Comparison of ENCODE assay signal across 13 mouse cellular contexts in genomic region chr17:9882639-9883226, GRCm38 (mm10).
DNase-seq lines count a peak whose midpoint lies in the region; ATAC-seq and TF ChIP-seq lines count a peak whose summit lies in the region.
"Had no signal": no experiment of that assay in that cellular context is flagged by ENCODE, and none has a peak within 500 bp of the region (broad histone marks: within the 10 kb centered on the region; RNA-seq: fewer than 3 reads in every experiment).

No protein-coding gene starts in this region.

- TF ChIP-seq CTCF in hindbrain, postnatal 0 days (IDR thresholded peaks at IDR 0.05; ENCODE audit: low read depth) = no peak

- no peak overlapping the region for H3K4me3 ChIP-seq in midbrain, embryonic 10.5 days
- no peak overlapping the region for H3K4me3 ChIP-seq in midbrain, embryonic 16.5 days (ENCODE audit: low read depth, low read length)
- no peak overlapping the region for H3K4me3 ChIP-seq in forebrain, embryonic 14.5 days (ENCODE audit: low read depth, low read length)
- no peak overlapping the region for H3K4me3 ChIP-seq in hindbrain, postnatal 0 days (ENCODE audit: low read length)

- no peaks in the 10 kb centered on the region for H3K27me3 ChIP-seq in midbrain, embryonic 10.5 days (ENCODE audit: low read depth, poor library complexity, severe bottlenecking)
- no peaks in the 10 kb centered on the region for H3K27me3 ChIP-seq in midbrain, embryonic 16.5 days (ENCODE audit: control insufficient read depth, insufficient read depth, low read depth, low read length)
- no peaks in the 10 kb centered on the region for H3K27me3 ChIP-seq in forebrain, embryonic 14.5 days (replicated peaks; ENCODE audit: control insufficient read depth, insufficient read depth, low read length)
- H3K27me3 ChIP-seq in hindbrain, postnatal 0 days (ENCODE audit: insufficient read depth, low read length) = no peaks in the 10 kb centered on the region
- H3K27me3 ChIP-seq: CH12.LX had no signal

- peak; percentile 53 for DNase-seq in midbrain, embryonic 10.5 days (ENCODE audit: low spot score)
- peak; percentile 63 for DNase-seq in forebrain, embryonic 14.5 days (ENCODE audit: low spot score)
- peak; percentile 45 for DNase-seq in hindbrain, postnatal 0 days (ENCODE audit: low spot score)
- peak; percentile 88 for DNase-seq in retina, embryonic 14.5 days (ENCODE audit: low spot score)
- DNase-seq in kidney, adult 9 months = no peak
- no peak for DNase-seq in kidney, postnatal 10 days
- no peak for DNase-seq in adrenal gland, postnatal 10 days
- DNase-seq: cerebellum, postnatal 25 days; lung, postnatal 14 days; right cerebral cortex, adult 18-20 months; thymus, postnatal 36 days had no signal

- H3K9ac ChIP-seq in midbrain, embryonic 16.5 days (ENCODE audit: low read depth, low read length) = no peak overlapping the region
- H3K9ac ChIP-seq in forebrain, embryonic 14.5 days (ENCODE audit: low read length) = no peak overlapping the region
- no peak overlapping the region for H3K9ac ChIP-seq in hindbrain, postnatal 0 days (replicated peaks; ENCODE audit: low read length)

- no peak for ATAC-seq in midbrain, embryonic 16.5 days
- ATAC-seq in forebrain, embryonic 14.5 days = no peak
- no peak for ATAC-seq in hindbrain, postnatal 0 days

- no peak overlapping the region for H3K4me2 ChIP-seq in midbrain, embryonic 16.5 days (ENCODE audit: low read length)
- H3K4me2 ChIP-seq in forebrain, embryonic 14.5 days (ENCODE audit: low read length) = no peak overlapping the region
- H3K4me2 ChIP-seq in hindbrain, postnatal 0 days (ENCODE audit: low read depth, low read length) = no peak overlapping the region

- H3K36me3 ChIP-seq in midbrain, embryonic 10.5 days = no peaks in the 10 kb centered on the region
- no peaks in the 10 kb centered on the region for H3K36me3 ChIP-seq in midbrain, embryonic 16.5 days (ENCODE audit: control insufficient read depth, insufficient read depth, low read length)
- no peaks in the 10 kb centered on the region for H3K36me3 ChIP-seq in forebrain, embryonic 14.5 days (ENCODE audit: control insufficient read depth, insufficient read depth, low read length)
- H3K36me3 ChIP-seq in hindbrain, postnatal 0 days (ENCODE audit: insufficient read depth, low read length) = no peaks in the 10 kb centered on the region

- WGBS in midbrain, embryonic 10.5 days = 31% methylated on average over 9 of the region's 9 CpGs
- 15% methylated on average over 9 of the region's 9 CpGs for WGBS in midbrain, embryonic 16.5 days
- 15% methylated on average over 9 of the region's 9 CpGs for WGBS in forebrain, embryonic 14.5 days
- whole genome bisulfite sequencing in hindbrain, postnatal 0 days = 28% methylated on average over 9 of the region's 9 CpGs

- H3K4me1 ChIP-seq in midbrain, embryonic 10.5 days = peaks cover 76% of the 10 kb centered on the region
- peaks cover 6% of the 10 kb centered on the region for H3K4me1 ChIP-seq in midbrain, embryonic 16.5 days (ENCODE audit: control insufficient read depth, insufficient read depth, low read length)
- peaks cover 29% of the 10 kb centered on the region for H3K4me1 ChIP-seq in forebrain, embryonic 14.5 days (ENCODE audit: control insufficient read depth, insufficient read depth, low read length)
- no peaks in the 10 kb centered on the region for H3K4me1 ChIP-seq in hindbrain, postnatal 0 days (ENCODE audit: insufficient read depth, low read length)

- H3K9me3 ChIP-seq in midbrain, embryonic 10.5 days (replicated peaks) = no peaks in the 10 kb centered on the region
- H3K9me3 ChIP-seq in midbrain, embryonic 16.5 days (replicated peaks; ENCODE audit: control insufficient read depth, low read length, poor library complexity, severe bottlenecking) = no peaks in the 10 kb centered on the region
- no peaks in the 10 kb centered on the region for H3K9me3 ChIP-seq in forebrain, embryonic 14.5 days (replicated peaks; ENCODE audit: control insufficient read depth, low read length)
- H3K9me3 ChIP-seq in hindbrain, postnatal 0 days (ENCODE audit: low read length) = no peaks in the 10 kb centered on the region

- H3K27ac ChIP-seq in midbrain, embryonic 10.5 days (replicated peaks) = peak overlapping the region; percentile 83
- no peak overlapping the region for H3K27ac ChIP-seq in midbrain, embryonic 16.5 days (ENCODE audit: low read length)
- H3K27ac ChIP-seq in forebrain, embryonic 14.5 days (ENCODE audit: low read depth, low read length) = no peak overlapping the region
- peak overlapping the region; percentile 42; the same call in 1 of the 2 replicates for H3K27ac ChIP-seq in hindbrain, postnatal 0 days

Comparison
In these comparisons a context has a peak if more than half of its experiments do, and no peak if none do; other contexts are left out.
1. H3K27ac ChIP-seq: peak in midbrain, embryonic 10.5 days (single experiment) and hindbrain, postnatal 0 days (single experiment); none in midbrain, embryonic 16.5 days (single experiment) and forebrain, embryonic 14.5 days (single experiment).
2. DNase-seq: peak in midbrain, embryonic 10.5 days (single experiment), forebrain, embryonic 14.5 days (single experiment), hindbrain, postnatal 0 days (single experiment) and retina, embryonic 14.5 days (single experiment); none in kidney, adult 9 months (single experiment), kidney, postnatal 10 days (single experiment) and adrenal gland, postnatal 10 days (single experiment).